Mouse (Mus musculus) embryonic facial prominence, embryonic 10.5 days (tissue): ENCODE results near the gene Bhlha15. TPM values are rescaled to one million over a fixed set of nuclear protein-coding genes. Genes with fewer than 3 reads are reported as not detected.
A peak's percentile ranks its signal among the peaks of the same experiment; 100 is the strongest.

Source experiments
- DNase-seq: peaks from one replicate; pipeline ENCODE4 v3.0.0-alpha.2; 2017; ENCODE audit warnings: low spot score
- H3K27ac ChIP-seq: fragments of 300-500 bp; sonication (generic); replicated peaks from 2 replicates; pipeline ENCODE4 v1.5.1; 2016; ENCODE audit warnings: mild to moderate bottlenecking
- H3K27me3 ChIP-seq: fragments of 300-500 bp; sonication (generic); replicated peaks from 2 replicates; pipeline ENCODE4 v1.6.1; 2016; ENCODE audit warnings: low read depth, mild to moderate bottlenecking; ENCODE audit not compliant: poor library complexity, severe bottlenecking
- H3K36me3 ChIP-seq: fragments of 300-500 bp; sonication (generic); replicated peaks from 2 replicates; pipeline ENCODE4 v1.6.1; 2016; ENCODE audit warnings: mild to moderate bottlenecking, moderate library complexity
- H3K4me1 ChIP-seq: fragments of 300-500 bp; sonication (generic); 2 replicates; pipeline ENCODE4 v1.6.1; 2016
- H3K4me3 ChIP-seq: fragments of 300-500 bp; sonication (generic); 2 replicates; pipeline ENCODE4 v1.5.1; 2016; ENCODE audit warnings: mild to moderate bottlenecking, moderate library complexity
- H3K9me3 ChIP-seq: fragments of 300-500 bp; sonication (generic); 2 replicates; pipeline ENCODE4 v1.6.1; 2016; ENCODE audit warnings: mild to moderate bottlenecking
- WGBS: fragments of 180-500 bp; shearing (Covaris S2); methylation state at CpG from one replicate; pipeline ENCODE4 v1.1.7; 2016; 5-methylcytosine and 5-hydroxymethylcytosine counted together
- polyA plus RNA-seq: library from polyadenylated mRNA; unstranded; fragments of >200 nt; fragmentation: Nextera tagmentation; extraction: Ambion mirVana; gene quantifications from 2 replicates; pipeline ENCODE4 v1.2.1, GENCODE M21; 2016

The Bhlha15 gene
- polyA plus RNA-seq, 1 experiment from 2014 or later, result 0.16 TPM

GRCm38 (mm10) chr5:144173648-144174047, 16.4 kb upstream of the Bhlha15 start:
- no peaks in the 10 kb centered on the region for H3K9me3 ChIP-seq
- WGBS, result 93% methylated on average over 18 of the region's 18 CpGs

GRCm38 (mm10) chr5:144178216-144178615, 11.9 kb upstream of the Bhlha15 start:
- H3K27ac ChIP-seq, result no peak overlapping the region
- WGBS, result 80% methylated on average over 6 of the region's 6 CpGs
- peaks cover 91% of the 10 kb centered on the region for H3K36me3 ChIP-seq
- DNase-seq, result no peak
- no peaks in the 10 kb centered on the region for H3K9me3 ChIP-seq
- H3K4me3 ChIP-seq, result no peak overlapping the region
- no peaks in the 10 kb centered on the region for H3K4me1 ChIP-seq
- no peaks in the 10 kb centered on the region for H3K27me3 ChIP-seq

More at GRCm38 (mm10) chr5:144173648-144174047, 16.4 kb upstream of the Bhlha15 start:
- DNase-seq, result no peak
- H3K27me3 ChIP-seq, result no peaks in the 10 kb centered on the region
- no peaks in the 10 kb centered on the region for H3K4me1 ChIP-seq
- H3K36me3 ChIP-seq, result peaks cover 96% of the 10 kb centered on the region
- H3K4me3 ChIP-seq, result no peak overlapping the region
- H3K27ac ChIP-seq, result no peak overlapping the region

GRCm38 (mm10) chr5:144181249-144181648, 8.8 kb upstream of the Bhlha15 start:
- no peak for DNase-seq
- peaks cover 88% of the 10 kb centered on the region for H3K36me3 ChIP-seq
- H3K27me3 ChIP-seq, result no peaks in the 10 kb centered on the region
- H3K9me3 ChIP-seq, result no peaks in the 10 kb centered on the region
- WGBS, result 96% methylated on average over 7 of the region's 7 CpGs
- H3K27ac ChIP-seq, result no peak overlapping the region
- no peak overlapping the region for H3K4me3 ChIP-seq
- H3K4me1 ChIP-seq, result no peaks in the 10 kb centered on the region

- peaks cover 82% of the 10 kb centered on the region for H3K36me3 ChIP-seq
- WGBS, result 80% methylated on average over 20 of the region's 20 CpGs
- DNase-seq, result no peak
- no peak overlapping the region for H3K4me3 ChIP-seq
- H3K27ac ChIP-seq, result no peak overlapping the region
- no peaks in the 10 kb centered on the region for H3K4me1 ChIP-seq
- H3K27me3 ChIP-seq, result no peaks in the 10 kb centered on the region
- H3K9me3 ChIP-seq, result no peaks in the 10 kb centered on the region
Observed at GRCm38 (mm10) chr5:144182542-144183247, 7.4 kb upstream of the Bhlha15 start.

- Histone ChIP-seq H3K27me3 (no peaks in the 10 kb centered on the region), H3K27ac (no peak overlapping the region), H3K4me3 (no peak overlapping the region), H3K4me1 (no peaks in the 10 kb centered on the region), H3K9me3 (no peaks in the 10 kb centered on the region), H3K36me3 (peaks cover 80% of the 10 kb centered on the region)
- no peak for DNase-seq
- 81% methylated on average over 8 of the region's 8 CpGs for WGBS
Observed at GRCm38 (mm10) chr5:144183248-144183559, 6.9 kb upstream of the Bhlha15 start.

DNA sequence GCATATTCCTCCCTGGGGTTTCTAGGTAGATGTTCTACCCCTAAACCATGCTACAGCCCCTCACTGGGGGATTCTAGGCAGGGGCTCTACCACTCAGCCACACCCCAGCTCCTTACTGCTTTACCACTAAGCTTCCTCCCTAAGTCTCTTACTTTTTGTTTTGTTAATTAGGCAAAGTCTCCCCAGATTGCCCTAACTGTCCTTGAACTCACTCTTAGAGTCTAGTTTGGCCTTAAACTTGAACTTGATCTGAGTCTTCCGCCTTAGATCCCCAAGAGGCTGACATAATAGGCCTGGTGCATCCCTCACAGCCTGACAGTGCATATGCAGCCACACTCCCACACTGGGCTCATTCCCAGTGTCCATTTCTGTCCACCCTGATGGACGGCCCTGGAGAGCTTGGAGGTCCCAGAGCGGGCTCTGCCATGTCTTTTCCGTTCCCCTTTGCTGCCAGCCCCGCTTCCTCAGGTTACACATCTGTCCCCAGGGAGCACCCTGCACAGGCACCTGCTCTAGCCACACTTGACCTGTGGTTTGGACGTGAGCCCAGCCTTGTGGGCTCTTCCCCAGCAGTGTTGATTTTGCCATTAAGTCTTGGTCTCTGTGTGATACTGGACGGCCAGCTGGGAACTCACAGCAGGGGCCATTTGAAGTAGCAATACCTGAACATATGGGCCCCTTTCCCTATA, 6.3 kb upstream of the Bhlha15 start:
- Histone ChIP-seq H3K27ac (no peak overlapping the region), H3K4me1 (no peaks in the 10 kb centered on the region), H3K36me3 (peaks cover 80% of the 10 kb centered on the region), H3K9me3 (no peaks in the 10 kb centered on the region), H3K27me3 (no peaks in the 10 kb centered on the region), H3K4me3 (no peak overlapping the region)
- DNase-seq, result no peak
- 80% methylated on average over 7 of the region's 7 CpGs for WGBS

DNA sequence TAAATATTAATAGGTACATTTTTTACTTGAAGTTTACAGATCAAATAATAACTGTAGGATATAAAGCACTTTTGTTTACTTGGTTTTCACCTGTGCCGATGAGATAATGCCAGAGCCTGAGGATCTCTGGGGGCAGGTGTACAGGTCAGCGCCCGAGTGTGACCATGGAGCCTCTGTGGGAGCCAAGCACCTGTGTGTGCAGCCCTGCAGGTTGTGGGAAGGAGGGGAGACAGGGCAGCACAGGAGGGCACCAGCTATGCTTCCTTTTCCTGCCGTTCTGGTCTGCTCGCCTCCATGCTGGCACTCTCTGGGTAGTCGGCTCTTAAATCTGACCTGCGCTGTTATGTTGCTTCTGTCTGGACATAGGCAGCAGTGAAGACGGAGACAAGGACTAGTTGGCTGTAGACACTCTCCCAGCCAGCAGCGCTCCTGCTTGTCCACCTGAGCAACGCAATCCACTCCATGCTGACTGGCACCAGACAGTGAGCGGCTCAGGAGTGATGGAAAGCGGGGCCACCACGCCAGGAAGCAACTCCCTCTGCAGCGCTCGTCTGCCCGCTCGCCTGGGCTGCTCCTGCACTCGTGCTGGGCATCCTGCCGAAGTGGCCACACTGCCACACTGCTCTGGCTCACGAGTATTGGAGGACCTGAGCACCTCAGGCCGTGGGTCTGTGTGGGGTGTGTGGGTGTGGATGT, 5.6 kb upstream of the Bhlha15 start:
- H3K27me3 ChIP-seq, result no peaks in the 10 kb centered on the region
- peaks cover 73% of the 10 kb centered on the region for H3K36me3 ChIP-seq
- DNase-seq, result no peak
- peaks cover 4% of the 10 kb centered on the region; the same call in 1 of the 2 replicates for H3K4me1 ChIP-seq
- no peaks in the 10 kb centered on the region for H3K9me3 ChIP-seq
- 92% methylated on average over 21 of the region's 21 CpGs for WGBS
- no peak overlapping the region for H3K27ac ChIP-seq
- no peak overlapping the region for H3K4me3 ChIP-seq

GRCm38 (mm10) chr5:144188422-144188821, 1.7 kb upstream of the Bhlha15 start:
- Histone ChIP-seq H3K9me3 (no peaks in the 10 kb centered on the region), H3K36me3 (peaks cover 43% of the 10 kb centered on the region), H3K27me3 (no peaks in the 10 kb centered on the region), H3K4me3 (no peak overlapping the region), H3K4me1 (peaks cover 26% of the 10 kb centered on the region), H3K27ac (no peak overlapping the region)
- WGBS, result 79% methylated on average over 6 of the region's 6 CpGs
- DNase-seq, result no peak

DNA sequence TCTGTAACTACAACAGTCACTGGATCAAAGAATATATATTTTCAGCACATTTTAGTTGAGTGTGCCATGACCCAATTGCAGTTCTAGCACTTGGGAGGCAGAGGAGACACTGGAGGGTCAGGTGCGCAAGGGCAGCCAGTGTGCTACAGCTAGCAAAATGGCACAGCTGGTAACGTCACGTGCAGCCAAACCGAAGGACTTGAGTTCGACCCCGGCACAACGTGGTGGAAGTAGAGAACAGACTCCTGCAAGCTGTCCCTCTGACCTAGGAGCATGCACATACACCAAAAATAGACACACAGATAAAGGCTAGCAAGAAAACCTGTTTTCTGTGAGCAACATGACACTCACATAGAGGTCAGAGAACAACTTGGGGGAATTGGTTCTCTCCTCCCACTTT, 759 bp upstream of the Bhlha15 start:
- H3K36me3 ChIP-seq, result peaks cover 34% of the 10 kb centered on the region
- DNase-seq, result no peak
- H3K27ac ChIP-seq, result no peak overlapping the region
- 74% methylated on average over 7 of the region's 7 CpGs for WGBS
- H3K4me3 ChIP-seq, result peak overlapping the region; percentile 51; the same call in 1 of the 2 replicates
- H3K4me1 ChIP-seq, result peaks cover 26% of the 10 kb centered on the region
- H3K9me3 ChIP-seq, result no peaks in the 10 kb centered on the region
- H3K27me3 ChIP-seq, result no peaks in the 10 kb centered on the region

- H3K4me3 ChIP-seq, result no peak overlapping the region
- peaks cover 17% of the 10 kb centered on the region for H3K36me3 ChIP-seq
- no peak overlapping the region for H3K27ac ChIP-seq
- 48% methylated on average over 23 of the region's 23 CpGs for WGBS
- H3K4me1 ChIP-seq, result peaks cover 27% of the 10 kb centered on the region
- DNase-seq, result peak; percentile 48
- no peaks in the 10 kb centered on the region for H3K27me3 ChIP-seq
- no peaks in the 10 kb centered on the region for H3K9me3 ChIP-seq
Observed at GRCm38 (mm10) chr5:144191026-144191425, 940 bp downstream of the Bhlha15 start.

GRCm38 (mm10) chr5:144192673-144193072, 2.6 kb downstream of the Bhlha15 start:
- H3K27me3 ChIP-seq, result no peaks in the 10 kb centered on the region
- 85% methylated on average over 6 of the region's 6 CpGs for WGBS
- no peak overlapping the region for H3K4me3 ChIP-seq
- H3K27ac ChIP-seq, result no peak overlapping the region
- H3K36me3 ChIP-seq, result peaks cover 8% of the 10 kb centered on the region; the same call in 1 of the 2 replicates
- peaks cover 32% of the 10 kb centered on the region for H3K4me1 ChIP-seq
- no peaks in the 10 kb centered on the region for H3K9me3 ChIP-seq
- DNase-seq, result no peak

DNA sequence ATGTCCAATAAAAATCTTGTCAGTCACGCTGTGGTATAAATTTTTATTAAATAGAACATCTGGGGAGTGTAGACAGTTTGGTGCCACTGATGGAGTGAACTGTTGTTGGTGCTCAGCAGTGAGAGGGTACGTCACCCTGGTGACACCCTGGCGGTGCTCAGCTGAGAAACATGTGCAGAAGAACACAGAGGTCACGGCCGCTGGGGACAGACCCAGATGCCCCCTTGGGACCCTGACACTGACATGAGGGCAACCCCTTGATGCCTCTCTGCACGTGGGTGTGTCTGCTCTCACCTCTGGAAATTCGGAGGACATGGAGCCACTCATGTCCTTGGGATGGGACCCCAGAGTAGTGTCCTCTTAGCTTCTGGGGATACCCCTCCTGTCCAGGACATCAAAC, 4.3 kb downstream of the Bhlha15 start:
- WGBS, result 84% methylated on average over 7 of the region's 7 CpGs
- H3K27ac ChIP-seq, result no peak overlapping the region
- H3K4me3 ChIP-seq, result no peak overlapping the region
- no peaks in the 10 kb centered on the region for H3K27me3 ChIP-seq
- H3K36me3 ChIP-seq, result no peaks in the 10 kb centered on the region; the same call in 1 of the 2 replicates
- peaks cover 29% of the 10 kb centered on the region for H3K4me1 ChIP-seq
- no peak for DNase-seq
- H3K9me3 ChIP-seq, result no peaks in the 10 kb centered on the region

GRCm38 (mm10) chr5:144195567-144195966, 5.5 kb downstream of the Bhlha15 start:
- H3K4me3 ChIP-seq, result no peak overlapping the region
- no peak for DNase-seq
- no peaks in the 10 kb centered on the region for H3K9me3 ChIP-seq
- H3K36me3 ChIP-seq, result peaks cover 6% of the 10 kb centered on the region
- H3K27me3 ChIP-seq, result no peaks in the 10 kb centered on the region
- 90% methylated on average over 8 of the region's 8 CpGs for WGBS
- H3K27ac ChIP-seq, result no peak overlapping the region
- peaks cover 18% of the 10 kb centered on the region for H3K4me1 ChIP-seq
